Mouse (Mus musculus) kidney, postnatal 10 days (tissue): Measurements from ENCODE around the gene Hoxa13.
A peak's percentile ranks its signal among the peaks of the same experiment; 100 is the strongest.

ENCODE experiments used
- DNase-seq: peaks from one replicate; pipeline ENCODE4 v3.0.0; 2021; ENCODE audit warnings: mixed read lengths

Gene Hoxa13

GRCm38 (mm10) chr6:52249415-52249738, 11.3 kb downstream of the Hoxa13 start:
- peak; percentile 54 for DNase-seq

GRCm38 (mm10) chr6:52248638-52249414, 11.9 kb downstream of the Hoxa13 start:
- peak; percentile 36 for DNase-seq

- peak; percentile 55 for DNase-seq
Observed at GRCm38 (mm10) chr6:52247766-52248637, 12.7 kb downstream of the Hoxa13 start.

GRCm38 (mm10) chr6:52246916-52247315, 13.8 kb downstream of the Hoxa13 start:
- peak; percentile 25 for DNase-seq

GRCm38 (mm10) chr6:52246403-52246803, 14.3 kb downstream of the Hoxa13 start:
- DNase-seq = peak; percentile 68

GRCm38 (mm10) chr6:52245757-52246142, 14.9 kb downstream of the Hoxa13 start, which contains the start of gene Hoxa11:
TSS of gene Hoxa11 (minus strand) at chr6:52245810.
- peak; percentile 73 for DNase-seq

GRCm38 (mm10) chr6:52245040-52245756, 15.5 kb downstream of the Hoxa13 start:
- peak; percentile 71 for DNase-seq

GRCm38 (mm10) chr6:52244471-52245039, 16.1 kb downstream of the Hoxa13 start:
- peak; percentile 23 for DNase-seq

- peak; percentile 62 for DNase-seq
Observed at GRCm38 (mm10) chr6:52243681-52244121, 17.0 kb downstream of the Hoxa13 start.

- DNase-seq = peak; percentile 51
Observed at GRCm38 (mm10) chr6:52242801-52243332, 17.8 kb downstream of the Hoxa13 start.

- DNase-seq = no peak
Observed at GRCm38 (mm10) chr6:52241001-52241621, 19.6 kb downstream of the Hoxa13 start.

GRCm38 (mm10) chr6:52240389-52241000, 20.2 kb downstream of the Hoxa13 start, which contains the start of gene Hoxa10:
TSS of gene Hoxa10 (minus strand) at chr6:52240854.
- peak; percentile 96 for DNase-seq

- DNase-seq = peak; percentile 57
Observed at GRCm38 (mm10) chr6:52239625-52240388, 20.9 kb downstream of the Hoxa13 start.

- DNase-seq = peak; percentile 36
Observed at GRCm38 (mm10) chr6:52238976-52239375, 21.7 kb downstream of the Hoxa13 start.

GRCm38 (mm10) chr6:52238155-52238545, 22.5 kb downstream of the Hoxa13 start:
- peak; percentile 50 for DNase-seq

- peak; percentile 42 for DNase-seq
Observed at GRCm38 (mm10) chr6:52237346-52238154, 23.1 kb downstream of the Hoxa13 start.

- DNase-seq = peak; percentile 31
Observed at GRCm38 (mm10) chr6:52236806-52237205, 23.9 kb downstream of the Hoxa13 start.

- peak; percentile 18 for DNase-seq
Observed at GRCm38 (mm10) chr6:52235866-52236265, 24.8 kb downstream of the Hoxa13 start.

GRCm38 (mm10) chr6:52235267-52235666, 25.4 kb downstream of the Hoxa13 start:
- no peak for DNase-seq
